Mouse (Mus musculus) liver, embryonic 14.5 days (tissue): ENCODE measurements around the gene Itgb3. TPM values are rescaled to one million over a fixed set of nuclear protein-coding genes. Genes with fewer than 3 reads are reported as not detected.

Experiments
- ATAC-seq: fragments of 200-750 bp; cut with Nextera tagmentation; 2 replicates; pipeline ENCODE4 v1.8.0; 2017; ENCODE audit warnings: moderate number of reproducible peaks, mild to moderate bottlenecking, moderate library complexity; ENCODE audit not compliant: insufficient read depth
- DNase-seq, 3 experiments: peaks; one replicate each; pipeline ENCODE4 v3.0.0-alpha.2; 2012 to 2013; ENCODE audit warnings: low read depth in 3 of 3, low spot score in 3 of 3
- H3K27ac ChIP-seq: fragments of 300-500 bp; sonication (generic); 2 replicates; pipeline ENCODE4 v1.5.1; 2014; ENCODE audit warnings: moderate library complexity, mild to moderate bottlenecking, control low read depth, inconsistent platforms
- H3K27me3 ChIP-seq: fragments of 300-500 bp; sonication (generic); 2 replicates; pipeline ENCODE4 v1.6.1; 2014; ENCODE audit warnings: mild to moderate bottlenecking, low read length, moderate library complexity; ENCODE audit not compliant: control insufficient read depth, insufficient read depth
- H3K36me3 ChIP-seq: fragments of 300-500 bp; sonication (generic); replicated peaks from 2 replicates; pipeline ENCODE4 v1.6.1; 2014; ENCODE audit warnings: low read depth; ENCODE audit not compliant: control insufficient read depth, insufficient read depth
- H3K4me1 ChIP-seq, 2 experiments: fragments of 200-500 bp in 1 of 2; fragments of 300-500 bp in 1 of 2; sonication (generic) in 1 of 2; replicated peaks; 2 replicates each; pipeline ENCODE4 v1.6.1; 2012 to 2014; ENCODE audit warnings: antibody characterized with exemption in 1 of 2, inconsistent platforms in 1 of 2, low read length in 1 of 2; ENCODE audit not compliant: control insufficient read depth in 2 of 2, insufficient read depth in 2 of 2
- H3K4me2 ChIP-seq: fragments of 300-500 bp; sonication (generic); 2 replicates; pipeline ENCODE4 v1.6.1; 2014; ENCODE audit warnings: low read depth, mild to moderate bottlenecking, control low read depth, moderate library complexity
- H3K4me3 ChIP-seq, 2 experiments: fragments of 200-500 bp in 1 of 2; fragments of 300-500 bp in 1 of 2; sonication (generic) in 1 of 2; 2 replicates each; pipeline ENCODE4 v1.5.1; 2012 to 2014; ENCODE audit warnings: low read depth in 2 of 2, low read length in 2 of 2, mild to moderate bottlenecking in 2 of 2, control low read depth in 1 of 2, inconsistent platforms in 1 of 2, moderate library complexity in 1 of 2; ENCODE audit not compliant: insufficient read depth in 1 of 2
- H3K9ac ChIP-seq: fragments of 300-500 bp; sonication (generic); replicated peaks from 2 replicates; pipeline ENCODE4 v1.6.1; 2014; ENCODE audit warnings: mild to moderate bottlenecking, control low read depth, moderate library complexity
- H3K9me3 ChIP-seq: fragments of 300-500 bp; sonication (generic); 2 replicates; pipeline ENCODE4 v1.6.1; 2016; ENCODE audit warnings: low read length, mixed read lengths; ENCODE audit not compliant: control insufficient read depth
- CTCF ChIP-seq: IDR thresholded peaks from 2 replicates; pipeline ENCODE4 v1.5.1; 2016; ENCODE audit warnings: antibody characterized with exemption, low read depth, control low read depth
- EP300 ChIP-seq: IDR thresholded peaks from 2 replicates; pipeline ENCODE4 v1.6.1; 2016; ENCODE audit warnings: antibody characterized with exemption, low read depth
- WGBS: fragments of 180-500 bp; shearing (Covaris S2); extraction: QIAGEN DNeasy Blood & Tissue Kit; methylation state at CpG from one replicate; pipeline ENCODE4 v1.1.7; 2014; ENCODE audit not compliant: insufficient replicate concordance; 5-methylcytosine and 5-hydroxymethylcytosine counted together
- polyA plus RNA-seq, 2 experiments: library from polyadenylated mRNA; depleted of rRNA in 1 of 2; stranded (reverse) in 1 of 2; unstranded in 1 of 2; fragments of >200 nt; fragmentation: Nextera tagmentation in 1 of 2; extraction: Ambion mirVana in 1 of 2; gene quantifications; 2 replicates each; pipeline versions ENCODE4 v1.2.1 to v1.2.3; 2012 to 2014

Itgb3 gene
- polyA plus RNA-seq, 2 experiments = 5.7 to 11.2 TPM

DNA sequence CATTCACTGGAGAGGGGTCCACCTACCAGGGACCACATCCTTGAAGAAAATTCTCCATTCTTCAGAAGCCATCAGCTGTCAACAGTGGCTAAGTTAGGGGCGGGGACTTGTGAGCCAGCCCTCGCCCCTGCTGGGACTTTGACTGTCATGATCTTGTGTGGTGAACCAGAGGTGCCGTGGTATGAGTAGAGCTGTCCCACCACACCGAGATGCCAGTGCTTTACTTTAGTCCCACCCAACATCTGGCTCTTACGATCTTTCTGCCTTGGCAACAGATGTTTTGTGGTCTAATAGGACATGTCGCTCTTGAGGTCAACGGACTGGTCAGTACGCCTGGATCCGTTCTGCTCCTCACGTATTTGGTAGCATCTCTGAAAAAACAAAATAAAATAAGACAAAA is 5.8 kb downstream of the Itgb3 start:
- Histone ChIP-seq H3K4me3 (no peak overlapping the region), H3K4me1 (peaks cover 4 to 26% of the 10 kb centered on the region in 2 experiments; a peak in 3 of 4 replicates), H3K4me2 (no peak overlapping the region), H3K9ac (no peak overlapping the region), H3K27ac (no peak overlapping the region), H3K36me3 (no peaks in the 10 kb centered on the region), H3K9me3 (no peaks in the 10 kb centered on the region), H3K27me3 (peaks cover 14% of the 10 kb centered on the region)
- TF ChIP-seq CTCF = no peak
- no peak for TF ChIP-seq EP300
- ATAC-seq = no peak
- DNase-seq = no peak
- WGBS = 20% methylated on average over 10 of the region's 10 CpGs

DNA sequence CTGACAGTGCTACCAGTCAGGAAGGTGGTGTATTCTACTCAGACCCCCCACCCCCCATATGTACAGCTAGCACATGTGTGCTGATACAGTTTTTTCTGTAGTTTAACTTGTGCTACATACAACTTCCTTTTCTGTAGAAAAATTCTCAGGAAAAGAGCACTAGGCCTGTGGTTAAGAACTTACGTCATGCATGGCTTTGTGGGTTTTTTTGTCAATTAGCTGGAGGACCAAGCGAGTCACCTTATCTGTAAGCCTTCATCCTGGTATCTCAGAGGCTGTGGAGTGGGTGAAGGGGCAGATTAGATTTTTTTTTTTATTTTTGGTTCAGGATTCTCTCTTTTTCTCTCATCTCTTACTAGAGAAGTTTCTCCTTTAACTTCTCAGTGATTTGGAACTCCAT is 6.3 kb downstream of the Itgb3 start:
- TF ChIP-seq EP300 (no peak), CTCF (no peak)

DNA sequence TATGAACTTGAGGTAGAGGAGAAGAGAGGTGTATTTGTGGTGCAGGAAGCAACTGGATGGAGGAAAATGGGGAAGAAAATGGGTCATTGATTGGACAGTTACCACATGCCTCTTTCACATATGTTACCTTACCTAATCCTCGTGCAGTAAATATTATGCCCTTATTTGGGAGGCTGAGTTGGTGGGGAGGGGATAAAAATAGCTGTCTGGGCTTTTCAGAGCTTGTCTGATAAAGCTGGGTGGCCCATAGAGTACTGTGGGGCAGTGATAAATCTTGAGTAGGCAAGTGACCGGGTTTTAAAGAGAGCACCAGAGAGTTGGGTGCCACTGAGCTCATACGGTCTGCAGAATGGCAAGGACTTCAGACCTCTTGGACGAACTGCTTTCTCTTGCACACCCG is 8.4 kb downstream of the Itgb3 start:
- H3K27me3 ChIP-seq = no peaks in the 10 kb centered on the region; the same call in 1 of the 2 replicates
- 29% methylated on average over 5 of the region's 5 CpGs for WGBS
- no peak for DNase-seq
- ATAC-seq = peak; percentile 21; the same call in 1 of the 2 replicates
- H3K9ac ChIP-seq = no peak overlapping the region
- TF ChIP-seq CTCF = no peak
- TF ChIP-seq EP300 = no peak
- no peaks in the 10 kb centered on the region for H3K9me3 ChIP-seq
- no peaks in the 10 kb centered on the region for H3K36me3 ChIP-seq
- no peak overlapping the region for H3K4me3 ChIP-seq
- H3K4me1 ChIP-seq = peaks cover 6 to 44% of the 10 kb centered on the region in 2 experiments
- no peak overlapping the region for H3K27ac ChIP-seq
- H3K4me2 ChIP-seq = no peak overlapping the region

More for the DNA sequence above, 6.3 kb downstream of the Itgb3 start:
- Histone ChIP-seq H3K36me3 (no peaks in the 10 kb centered on the region), H3K27me3 (peaks cover 8% of the 10 kb centered on the region), H3K9me3 (no peaks in the 10 kb centered on the region), H3K9ac (no peak overlapping the region), H3K4me3 (no peak overlapping the region), H3K27ac (no peak overlapping the region), H3K4me1 (peaks cover 5 to 31% of the 10 kb centered on the region in 2 experiments), H3K4me2 (no peak overlapping the region)
- no peak; the same call in 1 of the 2 replicates for ATAC-seq
- 3% methylated on average over 2 of the region's 2 CpGs for WGBS
- DNase-seq = no peak

GRCm38 (mm10) chr11:104618638-104619076 is 10.9 kb downstream of the Itgb3 start:
- 7% methylated on average over 6 of the region's 6 CpGs for WGBS
- H3K4me1 ChIP-seq = peaks cover 10 to 53% of the 10 kb centered on the region in 2 experiments
- no peak for ATAC-seq

DNA sequence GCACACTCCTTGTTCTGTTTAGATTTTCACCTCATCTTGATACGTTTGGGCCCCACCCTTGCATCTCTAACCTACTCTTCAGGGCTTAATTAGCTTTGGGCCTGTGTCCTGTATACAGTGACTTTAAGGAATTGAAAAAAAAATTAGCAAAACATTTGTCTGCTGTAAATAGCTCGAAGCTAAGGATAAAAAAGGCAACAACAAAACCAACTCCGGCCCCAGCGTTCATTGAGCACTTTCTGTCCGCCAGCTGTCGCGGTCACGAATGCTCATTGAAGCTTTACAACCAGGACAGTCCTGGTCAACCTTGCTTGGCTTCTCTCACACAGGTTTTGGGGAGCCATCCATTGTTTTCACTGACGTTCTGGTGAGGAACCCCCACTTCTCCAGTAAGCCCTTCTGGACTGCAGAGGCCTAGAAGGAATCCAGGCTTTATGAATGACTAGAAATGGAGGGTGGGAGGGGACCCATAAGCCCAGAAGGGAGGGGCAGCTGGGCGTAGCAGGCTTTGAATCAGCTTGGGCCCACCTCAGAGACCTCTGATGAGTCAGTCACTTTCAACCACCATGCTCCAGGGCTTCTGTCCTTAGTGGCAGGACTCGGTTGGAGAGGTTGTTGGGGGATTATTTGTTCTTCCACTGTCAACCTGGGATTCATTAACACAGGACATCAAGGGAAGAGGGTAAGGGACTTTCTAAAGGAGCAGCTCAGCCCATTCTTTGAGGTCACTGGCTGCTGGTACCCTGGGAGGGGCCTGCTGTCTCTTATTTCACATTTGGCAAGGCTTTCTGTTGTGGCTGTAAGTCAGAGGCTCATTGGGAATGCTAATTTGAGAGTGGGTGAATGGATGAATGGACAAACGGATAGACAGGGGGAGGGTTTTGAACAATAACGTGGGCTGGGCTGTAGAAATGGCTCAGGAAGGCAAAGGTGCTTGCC is 11.6 kb downstream of the Itgb3 start:
- no peak overlapping the region for H3K27ac ChIP-seq
- peaks cover 6 to 48% of the 10 kb centered on the region in 2 experiments; a peak in 3 of 4 replicates for H3K4me1 ChIP-seq
- no peak for ATAC-seq
- TF ChIP-seq CTCF (no peak), EP300 (no peak)
- no peak overlapping the region for H3K9ac ChIP-seq
- no peaks in the 10 kb centered on the region for H3K9me3 ChIP-seq
- no peak overlapping the region for H3K4me2 ChIP-seq
- no peak overlapping the region for H3K4me3 ChIP-seq
- WGBS = 46% methylated on average over 13 of the region's 13 CpGs
- no peaks in the 10 kb centered on the region; the same call in 1 of the 2 replicates for H3K27me3 ChIP-seq
- no peaks in the 10 kb centered on the region for H3K36me3 ChIP-seq
- DNase-seq = no peak

More at GRCm38 (mm10) chr11:104618638-104619076, 10.9 kb downstream of the Itgb3 start:
- Histone ChIP-seq H3K27ac (no peak overlapping the region), H3K9me3 (no peaks in the 10 kb centered on the region), H3K36me3 (no peaks in the 10 kb centered on the region), H3K27me3 (no peaks in the 10 kb centered on the region; the same call in 1 of the 2 replicates), H3K4me2 (no peak overlapping the region), H3K9ac (no peak overlapping the region), H3K4me3 (no peak overlapping the region)
- TF ChIP-seq EP300 = no peak
- no peak for TF ChIP-seq CTCF
- no peak for DNase-seq
